Mouse (Mus musculus) hindbrain, embryonic 11.5 days (tissue): ENCODE data around the gene Mvk. TPM values are rescaled to one million over a fixed set of nuclear protein-coding genes. Genes with fewer than 3 reads are reported as not detected.

Source experiments
- ATAC-seq: fragments of 200-750 bp; cut with Nextera tagmentation; 2 replicates; pipeline ENCODE4 v1.8.0; 2017; ENCODE audit warnings: mild to moderate bottlenecking, moderate TSS enrichment, moderate library complexity; ENCODE audit not compliant: low FRiP score
- DNase-seq: peaks from one replicate; pipeline ENCODE4 v3.0.0-alpha.2; 2015; ENCODE audit warnings: low spot score
- H3K27ac ChIP-seq: fragments of 300-500 bp; sonication (generic); 2 replicates; pipeline ENCODE4 v1.5.1; 2014; ENCODE audit warnings: mild to moderate bottlenecking, low read depth, low read length
- H3K27me3 ChIP-seq: fragments of 300-500 bp; sonication (generic); 2 replicates; pipeline ENCODE4 v1.6.1; 2014; ENCODE audit warnings: mild to moderate bottlenecking, low read length, moderate library complexity, mixed read lengths; ENCODE audit not compliant: control insufficient read depth, insufficient read depth
- H3K36me3 ChIP-seq: fragments of 300-500 bp; sonication (generic); 2 replicates; pipeline ENCODE4 v1.6.1; 2014; ENCODE audit warnings: mild to moderate bottlenecking, low read length, moderate library complexity, mixed read lengths; ENCODE audit not compliant: control insufficient read depth, insufficient read depth
- H3K4me1 ChIP-seq: fragments of 300-500 bp; sonication (generic); replicated peaks from 2 replicates; pipeline ENCODE4 v1.6.1; 2014; ENCODE audit warnings: low read length, mixed read lengths; ENCODE audit not compliant: control insufficient read depth, insufficient read depth
- H3K4me2 ChIP-seq: fragments of 300-500 bp; sonication (generic); replicated peaks from 2 replicates; pipeline ENCODE4 v1.6.1; 2014; ENCODE audit warnings: mild to moderate bottlenecking, low read depth, low read length
- H3K4me3 ChIP-seq: fragments of 300-500 bp; sonication (generic); 2 replicates; pipeline ENCODE4 v1.5.1; 2014; ENCODE audit warnings: low read depth, low read length
- H3K9ac ChIP-seq: fragments of 300-500 bp; sonication (generic); 2 replicates; pipeline ENCODE4 v1.6.1; 2014; ENCODE audit warnings: low read depth, low read length
- H3K9me3 ChIP-seq: fragments of 300-500 bp; sonication (generic); 2 replicates; pipeline ENCODE4 v1.6.1; 2016; ENCODE audit warnings: low read length; ENCODE audit not compliant: control insufficient read depth
- WGBS: fragments of 180-500 bp; shearing (Covaris S2); extraction: QIAGEN DNeasy Blood & Tissue Kit; methylation state at CpG from one replicate; pipeline ENCODE4 v1.1.7; 2014; 5-methylcytosine and 5-hydroxymethylcytosine counted together
- polyA plus RNA-seq: library from polyadenylated mRNA; unstranded; fragments of >200 nt; fragmentation: Nextera tagmentation; extraction: Ambion mirVana; gene quantifications from 2 replicates; pipeline ENCODE4 v1.2.1, GENCODE M21; 2014

Mvk gene
- polyA plus RNA-seq, 1 experiment from 2014 or later = 61.1 TPM

- no peak for DNase-seq
- H3K27me3 ChIP-seq = no peaks in the 10 kb centered on the region
- H3K36me3 ChIP-seq = no peaks in the 10 kb centered on the region
- no peak overlapping the region for H3K9ac ChIP-seq
- no peak for ATAC-seq
- no peaks in the 10 kb centered on the region for H3K9me3 ChIP-seq
- no peak overlapping the region for H3K4me2 ChIP-seq
- H3K4me3 ChIP-seq = no peak overlapping the region
- 91% methylated on average over 14 of the region's 14 CpGs for WGBS
- peaks cover 3% of the 10 kb centered on the region for H3K4me1 ChIP-seq
- no peak overlapping the region for H3K27ac ChIP-seq
Observed at GRCm38 (mm10) chr5:114485685-114486084, 41.6 kb downstream of the Mvk start.

- 87% methylated on average over 6 of the region's 6 CpGs for WGBS
- H3K9me3 ChIP-seq = no peaks in the 10 kb centered on the region
- no peak overlapping the region for H3K27ac ChIP-seq
- ATAC-seq (no peak), DNase-seq (no peak)
- H3K27me3 ChIP-seq = no peaks in the 10 kb centered on the region
- no peak overlapping the region for H3K9ac ChIP-seq
- no peaks in the 10 kb centered on the region for H3K4me1 ChIP-seq
- no peaks in the 10 kb centered on the region for H3K36me3 ChIP-seq
- H3K4me3 ChIP-seq = no peak overlapping the region
- H3K4me2 ChIP-seq = no peak overlapping the region
Observed at GRCm38 (mm10) chr5:114489570-114489969, 45.5 kb downstream of the Mvk start.

- 93% methylated on average over 8 of the region's 8 CpGs for WGBS
- Histone ChIP-seq H3K9me3 (no peaks in the 10 kb centered on the region), H3K4me3 (no peak overlapping the region), H3K4me1 (no peaks in the 10 kb centered on the region), H3K36me3 (no peaks in the 10 kb centered on the region), H3K4me2 (no peak overlapping the region), H3K9ac (no peak overlapping the region), H3K27ac (no peak overlapping the region), H3K27me3 (no peaks in the 10 kb centered on the region)
- no peak for ATAC-seq
- no peak for DNase-seq
Observed at GRCm38 (mm10) chr5:114490241-114490640, 46.2 kb downstream of the Mvk start.

- no peaks in the 10 kb centered on the region for H3K36me3 ChIP-seq
- no peak overlapping the region for H3K4me3 ChIP-seq
- DNase-seq (no peak), ATAC-seq (no peak)
- no peaks in the 10 kb centered on the region for H3K9me3 ChIP-seq
- no peaks in the 10 kb centered on the region for H3K27me3 ChIP-seq
- no peak overlapping the region for H3K27ac ChIP-seq
- H3K4me2 ChIP-seq = no peak overlapping the region
- H3K9ac ChIP-seq = no peak overlapping the region
- WGBS = 43% methylated on average over 1 of the region's 1 CpGs
- no peaks in the 10 kb centered on the region for H3K4me1 ChIP-seq
Observed at GRCm38 (mm10) chr5:114494761-114495160, 50.7 kb downstream of the Mvk start.

GRCm38 (mm10) chr5:114501252-114501651 is 57.2 kb downstream of the Mvk start:
- H3K4me2 ChIP-seq = no peak overlapping the region
- DNase-seq = no peak
- no peak for ATAC-seq
- no peak overlapping the region for H3K27ac ChIP-seq
- H3K36me3 ChIP-seq = no peaks in the 10 kb centered on the region
- WGBS = 80% methylated on average over 9 of the region's 9 CpGs
- H3K4me3 ChIP-seq = no peak overlapping the region
- H3K9me3 ChIP-seq = no peaks in the 10 kb centered on the region
- H3K9ac ChIP-seq = no peak overlapping the region
- H3K4me1 ChIP-seq = no peaks in the 10 kb centered on the region; the same call in 1 of the 2 replicates
- H3K27me3 ChIP-seq = no peaks in the 10 kb centered on the region

GRCm38 (mm10) chr5:114504826-114505225 is 60.8 kb downstream of the Mvk start:
- H3K36me3 ChIP-seq = no peaks in the 10 kb centered on the region
- ATAC-seq = no peak
- no peaks in the 10 kb centered on the region for H3K27me3 ChIP-seq
- no peak overlapping the region for H3K4me2 ChIP-seq
- peaks cover 7% of the 10 kb centered on the region; the same call in 1 of the 2 replicates for H3K4me1 ChIP-seq
- no peak for DNase-seq
- H3K9me3 ChIP-seq = no peaks in the 10 kb centered on the region
- H3K4me3 ChIP-seq = no peak overlapping the region
- H3K9ac ChIP-seq = no peak overlapping the region
- H3K27ac ChIP-seq = no peak overlapping the region
- WGBS = 71% methylated on average over 6 of the region's 6 CpGs

- Histone ChIP-seq H3K4me1 (peaks cover 12% of the 10 kb centered on the region; the same call in 1 of the 2 replicates), H3K9ac (no peak overlapping the region), H3K9me3 (no peaks in the 10 kb centered on the region), H3K27me3 (no peaks in the 10 kb centered on the region), H3K36me3 (no peaks in the 10 kb centered on the region), H3K27ac (no peak overlapping the region), H3K4me3 (no peak overlapping the region), H3K4me2 (no peak overlapping the region)
- ATAC-seq (no peak), DNase-seq (no peak)
- 77% methylated on average over 14 of the region's 14 CpGs for WGBS
Observed at GRCm38 (mm10) chr5:114505260-114506085, 61.4 kb downstream of the Mvk start.

- no peaks in the 10 kb centered on the region for H3K27me3 ChIP-seq
- no peak overlapping the region for H3K4me2 ChIP-seq
- DNase-seq (peak; percentile 43), ATAC-seq (no peak)
- H3K4me1 ChIP-seq = peaks cover 12% of the 10 kb centered on the region; the same call in 1 of the 2 replicates
- WGBS = 57% methylated on average over 12 of the region's 12 CpGs
- H3K9ac ChIP-seq = no peak overlapping the region
- H3K27ac ChIP-seq = no peak overlapping the region
- H3K9me3 ChIP-seq = no peaks in the 10 kb centered on the region
- no peak overlapping the region for H3K4me3 ChIP-seq
- H3K36me3 ChIP-seq = no peaks in the 10 kb centered on the region
Observed at GRCm38 (mm10) chr5:114507394-114507793, 63.3 kb downstream of the Mvk start.

GRCm38 (mm10) chr5:114507964-114508363 is 63.9 kb downstream of the Mvk start:
- 72% methylated on average over 4 of the region's 4 CpGs for WGBS
- H3K9ac ChIP-seq = no peak overlapping the region
- DNase-seq = no peak
- H3K4me1 ChIP-seq = peaks cover 12% of the 10 kb centered on the region; the same call in 1 of the 2 replicates
- no peaks in the 10 kb centered on the region for H3K36me3 ChIP-seq
- H3K9me3 ChIP-seq = no peaks in the 10 kb centered on the region
- no peak overlapping the region for H3K4me3 ChIP-seq
- H3K27ac ChIP-seq = no peak overlapping the region
- ATAC-seq = no peak
- no peak overlapping the region for H3K4me2 ChIP-seq
- H3K27me3 ChIP-seq = peaks cover 2% of the 10 kb centered on the region; the same call in 1 of the 2 replicates
